Mouse (Mus musculus): ENCODE measurements around the gene Agtr1a.
A peak's percentile ranks its signal among the peaks of the same experiment; 100 is the strongest.

The Agtr1a gene

DNA sequence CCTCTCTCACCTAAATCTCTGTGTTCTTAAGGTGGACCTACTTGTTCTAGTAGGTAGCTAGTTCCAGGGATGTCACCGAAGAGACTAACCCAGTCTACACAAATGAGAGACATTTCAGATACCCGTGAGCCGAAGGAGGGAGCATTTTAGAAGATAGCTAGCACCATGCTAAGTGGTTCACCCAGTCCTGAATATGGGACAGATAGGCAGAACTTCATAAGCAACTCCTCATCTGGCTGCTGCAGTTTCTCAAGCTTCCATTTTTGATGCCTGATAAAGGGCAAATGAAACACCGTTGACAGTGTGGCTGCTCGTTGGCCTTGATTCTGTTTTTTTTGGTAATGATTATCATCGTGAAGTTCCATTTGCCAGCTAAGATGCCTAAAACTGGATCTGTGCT lies 25.8 kb downstream of the Agtr1a start:
- DNase-seq (ENCODE audit: low spot score in 2 of 2): no peak

DNA sequence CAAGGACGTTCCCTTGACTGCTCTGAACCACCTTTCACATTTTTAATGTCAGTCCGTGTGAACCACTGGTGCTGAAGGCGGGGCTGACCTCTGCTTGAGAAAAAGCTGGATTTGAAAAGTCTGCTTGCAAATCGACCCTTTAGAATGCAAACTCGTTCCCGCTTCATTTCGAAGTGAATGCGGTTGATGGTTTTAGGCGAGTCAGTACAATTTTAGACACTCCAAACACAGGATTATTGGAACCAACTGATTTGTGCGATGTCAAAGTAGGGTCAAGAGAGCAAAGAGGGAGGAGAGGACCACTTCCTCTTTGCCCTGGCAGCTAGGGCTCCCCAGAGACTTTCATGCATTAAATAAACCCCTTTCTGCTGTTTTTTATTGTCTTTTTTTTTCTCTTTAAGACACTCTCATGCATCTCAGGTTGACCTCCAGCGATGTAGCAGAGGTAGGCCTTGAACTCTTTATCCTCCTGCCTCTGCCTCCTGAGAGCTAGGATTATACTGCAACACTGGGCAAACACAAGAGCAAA lies 27.9 kb downstream of the Agtr1a start:
- no peak for DNase-seq (ENCODE audit: low spot score in 2 of 2)

- DNase-seq (ENCODE audit: low spot score in 2 of 2): no peak
Measured at GRCm38 (mm10) chr13:30364780-30365179, 28.5 kb downstream of the Agtr1a start.

- no peak for DNase-seq (ENCODE audit: low spot score in 2 of 2)
Measured at GRCm38 (mm10) chr13:30365378-30365777, 29.1 kb downstream of the Agtr1a start.

- no peak for DNase-seq (ENCODE audit: low spot score in 2 of 2)
Measured at GRCm38 (mm10) chr13:30368116-30368515, 31.9 kb downstream of the Agtr1a start.

- no peak for DNase-seq (ENCODE audit: low spot score in 2 of 2)
Measured at GRCm38 (mm10) chr13:30368746-30369145, 32.5 kb downstream of the Agtr1a start.

DNA sequence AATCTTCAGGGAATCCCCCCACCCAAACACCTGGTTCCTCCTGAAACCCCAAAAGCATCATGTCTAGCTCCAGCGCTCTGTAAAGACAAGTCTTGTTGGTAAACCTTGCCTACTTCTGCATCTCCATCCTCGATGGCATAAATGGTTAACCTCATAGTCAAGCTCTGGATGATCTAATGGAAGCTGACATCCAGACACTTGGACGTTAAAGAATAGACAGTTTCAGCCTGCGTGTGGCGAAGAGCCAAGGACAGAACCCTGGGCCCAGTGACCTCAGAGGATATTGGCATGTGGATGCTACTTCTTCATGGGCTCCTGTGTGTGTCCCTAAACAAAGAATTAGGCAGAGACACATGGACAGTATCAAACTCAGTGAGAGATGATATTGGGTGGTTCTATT lies 42.6 kb downstream of the Agtr1a start:
- no peak for DNase-seq (ENCODE audit: low spot score in 2 of 2)

GRCm38 (mm10) chr13:30385183-30385582 lies 48.9 kb downstream of the Agtr1a start:
- no peak for DNase-seq (ENCODE audit: low spot score in 2 of 2)

DNA sequence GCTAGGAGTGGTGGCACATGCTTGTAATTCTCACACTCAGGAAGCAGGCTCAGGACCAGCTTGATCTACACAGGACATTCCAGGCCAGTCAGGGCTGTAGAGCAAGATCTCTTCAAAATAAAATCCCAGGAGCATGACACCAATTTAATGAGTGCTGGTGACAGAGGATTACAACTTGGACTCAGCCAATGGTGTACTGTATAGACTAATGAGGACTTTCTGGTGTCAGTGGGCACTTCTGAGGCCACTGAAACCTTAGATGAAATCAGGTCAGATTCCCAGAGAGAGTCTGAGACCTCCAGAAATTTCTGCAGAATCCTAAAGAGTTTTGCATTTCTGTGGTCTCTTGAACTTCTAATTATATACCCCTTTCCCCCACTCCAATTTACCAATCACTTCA lies 57.9 kb downstream of the Agtr1a start:
- DNase-seq (ENCODE audit: low spot score in 2 of 2): no peak

GRCm38 (mm10) chr13:30396431-30396830 lies 60.2 kb downstream of the Agtr1a start:
- DNase-seq (ENCODE audit: low spot score in 2 of 2): no peak

- no peak for DNase-seq (ENCODE audit: low spot score in 2 of 2)
Measured at GRCm38 (mm10) chr13:30398852-30399251, 62.6 kb downstream of the Agtr1a start.

DNA sequence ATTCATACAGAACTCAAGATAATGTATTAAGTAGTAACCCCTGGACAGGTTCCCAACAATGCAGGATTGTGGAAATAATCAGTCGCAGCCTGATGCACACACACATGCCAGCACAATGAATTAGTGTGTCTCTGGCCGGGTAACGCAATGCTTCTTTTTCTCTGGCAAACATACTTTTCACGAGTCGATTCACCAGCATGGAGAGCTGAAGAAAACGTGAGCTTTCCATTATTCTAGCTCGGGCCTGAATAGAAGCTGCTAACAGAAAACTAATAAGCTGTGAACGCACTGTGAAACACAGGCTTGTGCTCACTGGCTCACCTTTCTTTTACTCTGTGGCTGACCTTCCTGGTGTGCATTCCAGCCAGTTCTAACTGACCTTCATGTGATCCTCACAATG lies 64.4 kb downstream of the Agtr1a start:
- DNase-seq (ENCODE audit: low spot score in 2 of 2): no peak

GRCm38 (mm10) chr13:30403874-30404273 lies 67.6 kb downstream of the Agtr1a start:
- DNase-seq (ENCODE audit: low spot score in 2 of 2): no peak

DNA sequence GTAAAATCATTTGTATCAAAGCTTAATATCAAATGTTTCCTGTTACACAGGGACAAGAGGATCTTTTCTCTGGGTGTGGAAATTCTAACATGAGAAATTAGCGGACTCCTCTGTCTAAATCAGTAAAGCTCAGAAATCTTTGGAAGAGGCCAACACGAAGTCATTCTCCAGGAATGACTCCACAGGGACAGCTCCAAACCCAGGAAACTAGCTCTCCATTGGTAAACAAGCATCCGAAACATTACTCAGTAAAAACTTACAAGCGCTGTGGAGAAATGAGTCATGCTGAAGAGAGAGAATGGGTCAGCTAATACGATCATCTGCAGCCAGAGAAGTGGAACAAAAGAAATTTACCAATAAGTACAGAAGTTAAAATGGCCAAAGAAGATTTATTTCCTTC lies 82.4 kb downstream of the Agtr1a start:
- DNase-seq (ENCODE audit: low spot score in 2 of 2): no peak

DNA sequence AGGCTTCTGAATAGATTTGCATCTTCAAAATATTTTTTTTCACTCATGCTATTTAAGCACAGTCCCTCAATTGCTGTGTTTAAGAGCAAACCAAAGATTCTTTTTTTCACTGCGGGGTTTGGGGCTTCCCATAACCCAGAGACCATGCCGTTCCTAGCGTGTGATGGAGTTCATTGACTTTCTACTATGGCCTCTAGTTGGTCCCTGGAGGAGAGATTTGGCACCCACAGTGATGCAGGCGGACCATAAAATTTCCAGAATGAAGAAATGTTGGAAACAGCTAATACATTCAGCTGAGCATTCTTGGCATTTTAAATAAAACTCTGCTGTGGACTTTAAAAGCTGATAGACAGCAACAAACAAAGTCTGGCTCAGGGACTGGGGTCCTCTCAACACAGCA lies 90.8 kb downstream of the Agtr1a start:
- DNase-seq (ENCODE audit: low spot score in 2 of 2): peak in 1 of 2 experiments; percentile 5

DNA sequence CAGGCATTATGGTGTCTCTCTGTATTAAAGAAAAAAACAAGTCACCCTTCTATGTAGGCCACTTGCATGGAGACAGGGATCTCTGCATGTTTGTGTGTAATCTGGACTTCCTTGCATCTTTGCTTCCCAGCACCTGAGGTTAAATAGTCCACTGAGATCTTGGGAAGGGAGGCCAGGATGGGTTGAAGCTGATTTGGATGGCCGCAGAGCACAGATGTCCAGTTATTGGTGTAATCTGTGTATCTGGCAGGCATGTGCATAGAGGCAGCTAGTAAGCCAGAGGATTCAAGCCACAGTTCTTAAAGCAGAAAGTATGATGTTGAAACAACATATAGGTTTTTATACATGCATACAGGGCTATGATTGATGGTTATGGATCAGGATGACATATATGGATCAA lies 91.2 kb downstream of the Agtr1a start:
- DNase-seq (ENCODE audit: low spot score in 2 of 2): no peak
